Mouse (Mus musculus) stomach, embryonic 14.5 days (tissue): ENCODE results near the gene Fam111a. TPM values are rescaled to one million over a fixed set of nuclear protein-coding genes. Genes with fewer than 3 reads are reported as not detected.

Experiments used
- ATAC-seq: fragments of 200-750 bp; cut with Nextera tagmentation; 2 replicates; pipeline ENCODE4 v1.8.0; 2017; ENCODE audit warnings: low read depth, moderate TSS enrichment; ENCODE audit not compliant: insufficient number of reproducible peaks, insufficient read depth, low FRiP score
- H3K27ac ChIP-seq: fragments of 300-500 bp; sonication (generic); 2 replicates; pipeline ENCODE4 v1.5.1; 2014; ENCODE audit warnings: mild to moderate bottlenecking, low read length, moderate library complexity, mixed read lengths
- H3K27me3 ChIP-seq: fragments of 300-500 bp; sonication (generic); 2 replicates; pipeline ENCODE4 v1.6.1; 2014; ENCODE audit warnings: low read length, control low read depth, mixed read lengths; ENCODE audit not compliant: control insufficient read depth, insufficient read depth
- H3K36me3 ChIP-seq: fragments of 300-500 bp; sonication (generic); 2 replicates; pipeline ENCODE4 v1.6.1; 2014; ENCODE audit warnings: mild to moderate bottlenecking, control low read depth, low read length, moderate library complexity, mixed read lengths; ENCODE audit not compliant: control insufficient read depth, insufficient read depth
- H3K4me1 ChIP-seq: fragments of 300-500 bp; sonication (generic); 2 replicates; pipeline ENCODE4 v1.6.1; 2014; ENCODE audit warnings: low read length, control low read depth, mixed read lengths; ENCODE audit not compliant: control insufficient read depth, insufficient read depth
- H3K4me2 ChIP-seq: fragments of 300-500 bp; sonication (generic); replicated peaks from 2 replicates; pipeline ENCODE4 v1.6.1; 2014; ENCODE audit warnings: low read depth, low read length, control low read depth
- H3K4me3 ChIP-seq: fragments of 300-500 bp; sonication (generic); 2 replicates; pipeline ENCODE4 v1.5.1; 2014; ENCODE audit warnings: low read depth, low read length, control low read depth
- H3K9ac ChIP-seq: fragments of 300-500 bp; sonication (generic); replicated peaks from 2 replicates; pipeline ENCODE4 v1.6.1; 2014; ENCODE audit warnings: low read depth, mild to moderate bottlenecking, control low read depth, low read length, moderate library complexity, mixed read lengths
- H3K9me3 ChIP-seq: fragments of 300-500 bp; sonication (generic); 2 replicates; pipeline ENCODE4 v1.6.1; 2016; ENCODE audit warnings: low read depth, low read length, control low read depth; ENCODE audit not compliant: control insufficient read depth
- WGBS: fragments of 180-500 bp; shearing (Covaris S2); extraction: QIAGEN DNeasy Blood & Tissue Kit; methylation state at CpG from one replicate; pipeline ENCODE4 v1.1.7; 2014; 5-methylcytosine and 5-hydroxymethylcytosine counted together
- polyA plus RNA-seq: library from polyadenylated mRNA; unstranded; fragments of >200 nt; fragmentation: Nextera tagmentation; extraction: Ambion mirVana; gene quantifications from 2 replicates; pipeline ENCODE4 v1.2.1, GENCODE M21; 2014

The Fam111a gene
- polyA plus RNA-seq, 1 experiment from 2014 or later = 23.5 TPM

DNA sequence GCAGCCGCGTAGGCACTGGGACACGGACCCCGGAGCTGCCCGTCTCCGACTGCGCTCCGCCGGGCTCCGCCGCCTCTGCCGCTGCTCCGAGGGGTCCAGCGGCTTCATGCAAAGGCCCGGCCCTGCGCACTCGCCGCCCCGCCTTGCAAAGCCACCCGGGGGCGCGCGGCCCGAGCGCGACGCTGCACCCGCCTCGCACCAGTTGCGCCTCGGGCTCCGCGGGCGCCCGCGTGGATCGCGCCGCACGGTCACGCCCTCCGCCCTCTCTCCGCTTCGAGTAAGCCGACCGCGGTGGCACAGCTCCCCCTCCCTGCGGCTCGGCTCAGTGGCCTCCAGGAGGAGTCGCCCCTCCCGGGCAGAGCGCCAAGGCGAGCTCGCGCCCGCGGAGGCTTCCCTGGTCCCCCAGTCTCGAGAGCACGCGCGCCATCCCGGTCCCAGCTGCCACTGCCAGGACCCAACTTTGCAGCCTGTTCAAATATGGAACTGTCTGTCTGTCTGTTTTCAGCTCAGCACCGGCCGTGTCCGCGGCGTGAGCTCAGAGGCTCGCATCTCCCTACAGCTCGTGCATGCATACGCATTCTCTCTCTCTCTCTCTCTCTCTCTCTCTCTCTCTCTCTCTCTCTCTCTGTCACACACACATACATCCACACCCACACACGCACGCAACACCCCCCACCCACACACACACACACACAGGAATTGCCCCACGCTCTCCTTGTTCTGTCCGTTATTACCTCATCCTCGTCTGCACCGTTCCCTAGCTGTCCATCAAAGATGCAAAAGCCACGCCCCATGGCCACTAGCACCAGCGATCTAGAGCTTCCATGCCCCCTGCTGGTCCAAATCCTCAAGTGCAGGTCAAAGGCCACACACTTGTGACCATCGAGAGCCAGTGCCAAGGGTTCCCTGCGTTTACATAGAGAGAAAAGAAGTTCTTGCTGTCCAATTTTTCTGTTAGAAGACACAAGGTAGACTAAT lies 43.9 kb upstream of the Fam111a start, which contains the start of gene Dtx4:
TSS of gene Dtx4 (minus strand) at position 85 of the 978 bp plus-strand sequence.
- WGBS = 1% methylated on average over 71 of the region's 80 CpGs
- Histone ChIP-seq H3K9me3 (no peaks in the 10 kb centered on the region), H3K4me3 (peak within 1 kb of the TSS; percentile 75), H3K27me3 (no peaks in the 10 kb centered on the region), H3K27ac (peak within 1 kb of the TSS; percentile 92), H3K4me1 (0 out of 2 replicates have a peak, but pooled peaks cover 4% of the 10 kb centered on the region), H3K36me3 (no peaks in the 10 kb centered on the region), H3K9ac (peak within 1 kb of the TSS; percentile 85), H3K4me2 (peak within 1 kb of the TSS; percentile 81)
- ATAC-seq = peak; percentile 91

DNA sequence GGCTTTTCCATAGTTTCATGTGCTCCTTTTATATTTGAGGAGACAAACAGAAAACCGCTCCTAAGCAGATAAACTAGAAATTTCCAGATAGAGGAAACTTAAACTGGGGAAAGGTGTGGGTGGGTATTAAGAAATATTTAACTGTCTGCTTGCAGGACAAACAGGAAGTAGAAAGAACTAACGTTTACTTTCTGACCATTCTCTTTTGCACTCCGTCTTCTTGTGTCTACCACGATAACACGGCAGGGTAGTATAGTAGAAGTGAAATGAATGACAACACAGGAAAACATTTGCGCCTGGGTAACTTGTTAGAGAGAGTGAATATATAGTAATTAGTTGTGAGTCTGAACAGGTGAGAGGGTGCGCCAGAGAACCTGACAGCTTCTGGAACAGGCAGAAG lies 42.8 kb upstream of the Fam111a start:
- no peak for ATAC-seq
- H3K9me3 ChIP-seq = no peaks in the 10 kb centered on the region
- H3K9ac ChIP-seq = no peak overlapping the region
- H3K4me1 ChIP-seq = 0 out of 2 replicates have a peak, but pooled peaks cover 4% of the 10 kb centered on the region
- no peaks in the 10 kb centered on the region for H3K36me3 ChIP-seq
- no peaks in the 10 kb centered on the region for H3K27me3 ChIP-seq
- no peak overlapping the region for H3K4me2 ChIP-seq
- no peak overlapping the region for H3K27ac ChIP-seq
- no peak overlapping the region for H3K4me3 ChIP-seq
- 66% methylated on average over 7 of the region's 7 CpGs for WGBS

DNA sequence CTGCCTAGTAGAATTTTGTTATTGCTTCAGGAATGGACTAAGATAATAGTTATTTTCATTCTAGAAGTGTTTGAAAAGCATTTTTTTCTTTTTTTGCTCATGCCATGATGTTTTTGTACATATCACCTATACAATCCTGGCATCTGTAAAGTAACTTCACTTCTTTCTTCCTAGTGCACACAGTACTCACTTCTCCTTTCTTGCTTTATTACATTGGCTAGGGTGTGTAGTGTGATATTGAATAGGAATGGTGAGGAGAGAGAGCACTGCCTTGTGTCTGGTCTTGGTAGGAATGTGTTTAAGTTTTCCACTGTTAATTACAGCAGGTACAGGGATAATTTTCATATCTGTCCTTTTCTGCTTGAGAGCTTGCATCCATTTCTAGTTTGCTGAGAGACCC lies 30.9 kb upstream of the Fam111a start:
- Histone ChIP-seq H3K27ac (no peak overlapping the region), H3K9ac (no peak overlapping the region), H3K4me2 (no peak overlapping the region), H3K9me3 (no peaks in the 10 kb centered on the region), H3K4me3 (no peak overlapping the region), H3K4me1 (no peaks in the 10 kb centered on the region), H3K36me3 (no peaks in the 10 kb centered on the region), H3K27me3 (no peaks in the 10 kb centered on the region)
- no peak for ATAC-seq

- Histone ChIP-seq H3K9me3 (no peaks in the 10 kb centered on the region), H3K27ac (no peak overlapping the region; the same call in 1 of the 2 replicates), H3K27me3 (no peaks in the 10 kb centered on the region), H3K9ac (peak overlapping the region; percentile 65), H3K4me1 (no peaks in the 10 kb centered on the region), H3K36me3 (no peaks in the 10 kb centered on the region), H3K4me3 (peak overlapping the region; percentile 40), H3K4me2 (peak overlapping the region; percentile 73)
- WGBS = 5% methylated on average over 16 of the region's 16 CpGs
- peak; percentile 67; the same call in 1 of the 2 replicates for ATAC-seq
Observed at GRCm38 (mm10) chr19:12517671-12518540, 27.6 kb upstream of the Fam111a start.

DNA sequence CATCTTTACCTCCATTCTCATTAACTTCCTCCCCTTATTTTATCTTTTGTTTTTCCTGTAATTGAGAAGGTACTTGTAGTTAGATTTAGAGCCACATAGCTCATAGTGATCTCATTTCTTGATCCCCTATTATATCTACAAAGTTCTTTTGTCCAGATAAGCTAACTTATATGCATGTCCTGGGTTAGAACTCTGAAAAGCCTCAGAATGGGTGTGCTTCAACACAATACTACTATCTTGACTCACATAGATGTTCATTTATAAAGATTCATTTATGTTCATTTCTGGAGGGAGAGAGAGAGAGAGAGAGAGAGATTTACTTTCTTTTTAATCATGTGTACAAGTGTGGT lies 27.0 kb upstream of the Fam111a start:
- Histone ChIP-seq H3K4me3 (peak overlapping the region; percentile 40; the same call in 1 of the 2 replicates), H3K9me3 (no peaks in the 10 kb centered on the region), H3K4me2 (peak overlapping the region; percentile 73), H3K36me3 (no peaks in the 10 kb centered on the region), H3K4me1 (no peaks in the 10 kb centered on the region), H3K9ac (no peak overlapping the region), H3K27ac (no peak overlapping the region), H3K27me3 (no peaks in the 10 kb centered on the region)
- ATAC-seq = no peak

- Histone ChIP-seq H3K4me2 (no peak overlapping the region), H3K9ac (no peak overlapping the region), H3K4me3 (no peak overlapping the region), H3K4me1 (no peaks in the 10 kb centered on the region), H3K27me3 (no peaks in the 10 kb centered on the region), H3K9me3 (no peaks in the 10 kb centered on the region), H3K36me3 (no peaks in the 10 kb centered on the region), H3K27ac (no peak overlapping the region)
- 45% methylated on average over 4 of the region's 4 CpGs for WGBS
- no peak for ATAC-seq
Observed at GRCm38 (mm10) chr19:12523377-12523776, 22.2 kb upstream of the Fam111a start.

- Histone ChIP-seq H3K27ac (no peak overlapping the region), H3K36me3 (no peaks in the 10 kb centered on the region), H3K9me3 (no peaks in the 10 kb centered on the region), H3K4me3 (no peak overlapping the region), H3K4me1 (no peaks in the 10 kb centered on the region), H3K9ac (no peak overlapping the region), H3K27me3 (no peaks in the 10 kb centered on the region), H3K4me2 (no peak overlapping the region)
- no peak for ATAC-seq
Observed at GRCm38 (mm10) chr19:12537168-12537567, 8.4 kb upstream of the Fam111a start.

DNA sequence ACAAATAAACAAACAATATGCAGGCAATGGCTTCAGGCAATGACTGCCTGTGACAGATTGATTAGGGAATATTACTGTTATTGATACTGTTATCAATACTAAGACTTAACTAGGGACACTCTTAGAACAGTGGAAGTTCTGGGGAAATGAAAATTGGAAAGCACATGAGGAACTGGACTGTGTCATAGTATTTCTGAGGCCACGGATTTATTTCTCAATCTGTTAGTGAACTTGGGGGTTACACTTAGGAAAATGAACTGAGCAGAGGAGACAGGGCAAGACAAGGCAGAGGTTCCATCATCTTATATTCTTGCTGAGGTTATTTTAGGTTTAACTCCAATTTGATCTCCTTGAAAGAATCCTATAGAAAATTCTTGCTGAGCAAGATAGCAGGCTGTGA lies 5.6 kb upstream of the Fam111a start:
- ATAC-seq = no peak
- H3K9me3 ChIP-seq = no peaks in the 10 kb centered on the region
- no peak overlapping the region for H3K27ac ChIP-seq
- no peaks in the 10 kb centered on the region for H3K36me3 ChIP-seq
- WGBS = 84% methylated on average over 1 of the region's 1 CpGs
- H3K4me3 ChIP-seq = no peak overlapping the region
- H3K4me1 ChIP-seq = no peaks in the 10 kb centered on the region
- H3K27me3 ChIP-seq = no peaks in the 10 kb centered on the region
- H3K9ac ChIP-seq = no peak overlapping the region
- no peak overlapping the region for H3K4me2 ChIP-seq
